Mouse (Mus musculus): ENCODE measurements around the gene Sik2.

Gene Sik2

GRCm38 (mm10) chr9:51008841-51009655 lies at the start of gene Sik2:
Gene Sik2, minus strand, starts transcription at chr9:51009073.
- DNase-seq: peak; percentile 95 to 98

GRCm38 (mm10) chr9:51056360-51057324 lies 47.8 kb upstream of the Sik2 start:
- DNase-seq: peak; percentile 25 to 44

GRCm38 (mm10) chr9:51052180-51052579 lies 43.3 kb upstream of the Sik2 start:
- DNase-seq: no peak

GRCm38 (mm10) chr9:51042136-51042535 lies 33.3 kb upstream of the Sik2 start:
- no peak for DNase-seq

GRCm38 (mm10) chr9:51041491-51041980 lies 32.7 kb upstream of the Sik2 start:
- DNase-seq: no peak

- DNase-seq: no peak
Observed at GRCm38 (mm10) chr9:51032785-51033529, 24.1 kb upstream of the Sik2 start.

GRCm38 (mm10) chr9:51032291-51032690 lies 23.4 kb upstream of the Sik2 start:
- DNase-seq: no peak

GRCm38 (mm10) chr9:51031603-51032002 lies 22.7 kb upstream of the Sik2 start:
- no peak for DNase-seq

- no peak for DNase-seq
Observed at GRCm38 (mm10) chr9:51030147-51030546, 21.3 kb upstream of the Sik2 start.

GRCm38 (mm10) chr9:51026952-51027351 lies 18.1 kb upstream of the Sik2 start:
- no peak for DNase-seq

GRCm38 (mm10) chr9:51021123-51021795 lies 12.4 kb upstream of the Sik2 start:
- DNase-seq: no peak

GRCm38 (mm10) chr9:51020351-51020750 lies 11.5 kb upstream of the Sik2 start:
- DNase-seq: no peak

- DNase-seq: no peak
Observed at GRCm38 (mm10) chr9:51019670-51020069, 10.8 kb upstream of the Sik2 start.

- DNase-seq: no peak
Observed at GRCm38 (mm10) chr9:51015732-51016131, 6.9 kb upstream of the Sik2 start.

GRCm38 (mm10) chr9:51013644-51014043 lies 4.8 kb upstream of the Sik2 start:
- no peak for DNase-seq

- no peak for DNase-seq
Observed at GRCm38 (mm10) chr9:51009656-51009950, 730 bp upstream of the Sik2 start.

GRCm38 (mm10) chr9:51008068-51008840 lies 619 bp downstream of the Sik2 start:
- DNase-seq: no peak

- DNase-seq: no peak
Observed at GRCm38 (mm10) chr9:51007726-51008067, 1.2 kb downstream of the Sik2 start.

GRCm38 (mm10) chr9:51006846-51007245 lies 2.0 kb downstream of the Sik2 start:
- peak; percentile 70 to 75 for DNase-seq

- DNase-seq: no peak
Observed at GRCm38 (mm10) chr9:51004062-51004461, 4.8 kb downstream of the Sik2 start.

- DNase-seq: no peak
Observed at GRCm38 (mm10) chr9:50986677-50987076, 22.2 kb downstream of the Sik2 start.

GRCm38 (mm10) chr9:50986123-50986522 lies 22.8 kb downstream of the Sik2 start:
- no peak for DNase-seq
